Mouse (Mus musculus): ENCODE results near the gene Klf2. TPM values are rescaled to one million over a fixed set of nuclear protein-coding genes. Genes with fewer than 3 reads are reported as not detected.

Klf2 gene
- total and polyA plus RNA-seq, 3 experiments: 0.11 to 1.1 TPM; not detected in 1

- Histone ChIP-seq H3K36me3 (replicated peaks) (no peaks in the 10 kb centered on the region), H3K27me3 (ENCODE audit: insufficient read depth, low read length) (peaks cover 52% of the 10 kb centered on the region), H3K4me3 (ENCODE audit: low read depth, low read length) (no peak overlapping the region), H3K9me3 (replicated peaks) (no peaks in the 10 kb centered on the region), H3K4me1 (ENCODE audit: insufficient read depth, low read depth, low read length) (peaks cover 4% of the 10 kb centered on the region; the same call in 1 of the 2 replicates)
- ATAC-seq (ENCODE audit: extremely low read depth, insufficient number of reproducible peaks, low FRiP score, poor library complexity, severe bottlenecking) (no peak), DNase-seq (ENCODE audit: low spot score) (no peak)
- TF ChIP-seq POLR2AphosphoS5 (IDR thresholded peaks at IDR 0.05; ENCODE audit: insufficient replicate concordance, low read depth, low read length): no peak
Observed at GRCm38 (mm10) chr8:72301497-72301896, 17.3 kb upstream of the Klf2 start.

GRCm38 (mm10) chr8:72302986-72303612, 15.7 kb upstream of the Klf2 start:
- ATAC-seq (ENCODE audit: extremely low read depth, insufficient number of reproducible peaks, low FRiP score, poor library complexity, severe bottlenecking) (no peak), DNase-seq (ENCODE audit: low spot score) (no peak)
- Histone ChIP-seq H3K27me3 (ENCODE audit: insufficient read depth, low read length) (peaks cover 45% of the 10 kb centered on the region), H3K36me3 (replicated peaks) (no peaks in the 10 kb centered on the region), H3K4me3 (ENCODE audit: low read depth, low read length) (no peak overlapping the region), H3K4me1 (ENCODE audit: insufficient read depth, low read depth, low read length) (peaks cover 4% of the 10 kb centered on the region), H3K9me3 (replicated peaks) (no peaks in the 10 kb centered on the region)
- TF ChIP-seq GATA1 (IDR thresholded peaks at IDR 0.05; ENCODE audit: borderline replicate concordance, low read length) (no peak), POLR2AphosphoS5 (IDR thresholded peaks at IDR 0.05; ENCODE audit: insufficient replicate concordance, low read depth, low read length) (no peak), TAL1 (conservative IDR thresholded peaks at IDR 0.05; ENCODE audit: low read depth, low read length) (no peak), CTCF (IDR thresholded peaks at IDR 0.05; ENCODE audit: low read depth, low read length) (no peak), GATA2 (IDR thresholded peaks at IDR 0.05; ENCODE audit: borderline replicate concordance, low read depth, low read length) (no peak)

- H3K4me1 ChIP-seq (ENCODE audit: insufficient read depth, low read depth, low read length): peaks cover 7% of the 10 kb centered on the region
- H3K36me3 ChIP-seq (replicated peaks): no peaks in the 10 kb centered on the region
- ATAC-seq (ENCODE audit: extremely low read depth, insufficient number of reproducible peaks, low FRiP score, poor library complexity, severe bottlenecking): no peak
- peaks cover 41% of the 10 kb centered on the region for H3K27me3 ChIP-seq (ENCODE audit: insufficient read depth, low read length)
- no peak overlapping the region; the same call in 1 of the 2 replicates for H3K4me3 ChIP-seq (ENCODE audit: low read depth, low read length)
- TF ChIP-seq TAL1 (conservative IDR thresholded peaks at IDR 0.05; ENCODE audit: low read depth, low read length) (no peak), GATA2 (IDR thresholded peaks at IDR 0.05; ENCODE audit: borderline replicate concordance, low read depth, low read length) (no peak), POLR2AphosphoS5 (IDR thresholded peaks at IDR 0.05; ENCODE audit: insufficient replicate concordance, low read depth, low read length) (no peak), GATA1 (IDR thresholded peaks at IDR 0.05; ENCODE audit: borderline replicate concordance, low read length) (no peak), CTCF (IDR thresholded peaks at IDR 0.05; ENCODE audit: low read depth, low read length) (no peak)
- no peak for DNase-seq (ENCODE audit: low spot score)
- no peaks in the 10 kb centered on the region for H3K9me3 ChIP-seq (replicated peaks)
Observed at GRCm38 (mm10) chr8:72303633-72304032, 15.2 kb upstream of the Klf2 start.

- no peak within 1 kb of the TSS for H3K4me3 ChIP-seq (ENCODE audit: low read depth, low read length)
- H3K27me3 ChIP-seq (ENCODE audit: insufficient read depth, low read length): peaks cover 34% of the 10 kb centered on the region
- TF ChIP-seq GATA2 (IDR thresholded peaks at IDR 0.05; ENCODE audit: borderline replicate concordance, low read depth, low read length): no peak
- no peak for TF ChIP-seq GATA1 (IDR thresholded peaks at IDR 0.05; ENCODE audit: borderline replicate concordance, low read length)
- TF ChIP-seq TAL1 (conservative IDR thresholded peaks at IDR 0.05; ENCODE audit: low read depth, low read length): no peak
- no peak for TF ChIP-seq CTCF (IDR thresholded peaks at IDR 0.05; ENCODE audit: low read depth, low read length)
- DNase-seq (ENCODE audit: low spot score): no peak
- no peaks in the 10 kb centered on the region for H3K36me3 ChIP-seq (replicated peaks)
- H3K4me1 ChIP-seq (ENCODE audit: insufficient read depth, low read depth, low read length): peaks cover 12% of the 10 kb centered on the region
- H3K9me3 ChIP-seq (replicated peaks): no peaks in the 10 kb centered on the region
- ATAC-seq (ENCODE audit: extremely low read depth, insufficient number of reproducible peaks, low FRiP score, poor library complexity, severe bottlenecking): no peak
Observed at GRCm38 (mm10) chr8:72305210-72305905, 13.5 kb upstream of the Klf2 start, which contains the start of gene Gm10282. Gm10282 (minus strand) TSS chr8:72305260.

- Histone ChIP-seq H3K27me3 (ENCODE audit: insufficient read depth, low read length) (peaks cover 20% of the 10 kb centered on the region), H3K4me3 (ENCODE audit: low read depth, low read length) (no peak overlapping the region), H3K9me3 (replicated peaks) (no peaks in the 10 kb centered on the region), H3K36me3 (replicated peaks) (no peaks in the 10 kb centered on the region), H3K4me1 (ENCODE audit: insufficient read depth, low read depth, low read length) (peaks cover 12% of the 10 kb centered on the region)
- ATAC-seq (ENCODE audit: extremely low read depth, insufficient number of reproducible peaks, low FRiP score, poor library complexity, severe bottlenecking) (no peak), DNase-seq (ENCODE audit: low spot score) (no peak)
- no peak for TF ChIP-seq GATA1 (IDR thresholded peaks at IDR 0.05; ENCODE audit: borderline replicate concordance, low read length)
- no peak for TF ChIP-seq GATA2 (IDR thresholded peaks at IDR 0.05; ENCODE audit: borderline replicate concordance, low read depth, low read length)
- TF ChIP-seq TAL1 (conservative IDR thresholded peaks at IDR 0.05; ENCODE audit: low read depth, low read length): no peak
- TF ChIP-seq POLR2AphosphoS5 (IDR thresholded peaks at IDR 0.05; ENCODE audit: insufficient replicate concordance, low read depth, low read length): no peak
- TF ChIP-seq CTCF (IDR thresholded peaks at IDR 0.05; ENCODE audit: low read depth, low read length): no peak
Observed at GRCm38 (mm10) chr8:72306913-72307312, 11.9 kb upstream of the Klf2 start.

- no peak for ATAC-seq (ENCODE audit: extremely low read depth, insufficient number of reproducible peaks, low FRiP score, poor library complexity, severe bottlenecking)
- peaks cover 21% of the 10 kb centered on the region for H3K27me3 ChIP-seq (ENCODE audit: insufficient read depth, low read length)
- peaks cover 12% of the 10 kb centered on the region for H3K4me1 ChIP-seq (ENCODE audit: insufficient read depth, low read depth, low read length)
- no peak overlapping the region for H3K4me3 ChIP-seq (ENCODE audit: low read depth, low read length)
- H3K36me3 ChIP-seq (replicated peaks): no peaks in the 10 kb centered on the region
- no peak for DNase-seq (ENCODE audit: low spot score)
- TF ChIP-seq TAL1 (conservative IDR thresholded peaks at IDR 0.05; ENCODE audit: low read depth, low read length) (no peak), GATA2 (IDR thresholded peaks at IDR 0.05; ENCODE audit: borderline replicate concordance, low read depth, low read length) (no peak), GATA1 (IDR thresholded peaks at IDR 0.05; ENCODE audit: borderline replicate concordance, low read length) (no peak), CTCF (IDR thresholded peaks at IDR 0.05; ENCODE audit: low read depth, low read length) (no peak), POLR2AphosphoS5 (IDR thresholded peaks at IDR 0.05; ENCODE audit: insufficient replicate concordance, low read depth, low read length) (no peak)
- H3K9me3 ChIP-seq (replicated peaks): no peaks in the 10 kb centered on the region
Observed at GRCm38 (mm10) chr8:72308276-72308675, 10.6 kb upstream of the Klf2 start.

All from G1E (cell line).